Mouse (Mus musculus) hindbrain, embryonic 15.5 days (tissue): ENCODE measurements around the gene 4932438A13Rik. TPM values are rescaled to one million over a fixed set of nuclear protein-coding genes. Genes with fewer than 3 reads are reported as not detected.
A peak's percentile ranks its signal among the peaks of the same experiment; 100 is the strongest.

ENCODE experiments used
- ATAC-seq: fragments of 200-750 bp; cut with Nextera tagmentation; 2 replicates; pipeline ENCODE4 v1.8.0; 2017; ENCODE audit warnings: low read depth, moderate number of reproducible peaks, moderate TSS enrichment; ENCODE audit not compliant: low FRiP score
- H3K27ac ChIP-seq: fragments of 300-500 bp; sonication (generic); replicated peaks from 2 replicates; pipeline ENCODE4 v1.5.1; 2015; ENCODE audit warnings: mild to moderate bottlenecking, inconsistent platforms
- H3K27me3 ChIP-seq: fragments of 300-500 bp; sonication (generic); 2 replicates; pipeline ENCODE4 v1.6.1; 2015; ENCODE audit warnings: control low read depth, inconsistent platforms
- H3K36me3 ChIP-seq: fragments of 300-500 bp; sonication (generic); 2 replicates; pipeline ENCODE4 v1.6.1; 2015; ENCODE audit warnings: control low read depth, inconsistent platforms
- H3K4me1 ChIP-seq: fragments of 300-500 bp; sonication (generic); replicated peaks from 2 replicates; pipeline ENCODE4 v1.6.1; 2015; ENCODE audit warnings: control low read depth, inconsistent platforms
- H3K4me2 ChIP-seq: fragments of 300-500 bp; sonication (generic); 2 replicates; pipeline ENCODE4 v1.6.1; 2015; ENCODE audit warnings: moderate library complexity, mild to moderate bottlenecking, inconsistent platforms
- H3K4me3 ChIP-seq: fragments of 300-500 bp; sonication (generic); 2 replicates; pipeline ENCODE4 v1.5.1; 2015; ENCODE audit warnings: mild to moderate bottlenecking, inconsistent platforms
- H3K9ac ChIP-seq: fragments of 300-500 bp; sonication (generic); 2 replicates; pipeline ENCODE4 v1.6.1; 2015; ENCODE audit warnings: inconsistent platforms
- H3K9me3 ChIP-seq: fragments of 300-500 bp; sonication (generic); 2 replicates; pipeline ENCODE4 v1.6.1; 2016; ENCODE audit warnings: control low read depth, inconsistent platforms
- WGBS: fragments of 180-500 bp; shearing (Covaris S2); methylation state at CpG from one replicate; pipeline ENCODE4 v1.1.7; 2015; 5-methylcytosine and 5-hydroxymethylcytosine counted together
- polyA plus RNA-seq: library from polyadenylated mRNA; unstranded; fragments of >200 nt; fragmentation: Nextera tagmentation; extraction: Ambion mirVana; gene quantifications from 2 replicates; pipeline ENCODE4 v1.2.1, GENCODE M21; 2015

Gene 4932438A13Rik
- polyA plus RNA-seq, 1 experiment from 2014 or later, result 82.2 TPM

GRCm38 (mm10) chr3:36943706-36944105 is 80.8 kb downstream of the 4932438A13Rik start:
- no peaks in the 10 kb centered on the region for H3K4me1 ChIP-seq
- H3K36me3 ChIP-seq, result peaks cover 25% of the 10 kb centered on the region
- no peaks in the 10 kb centered on the region for H3K27me3 ChIP-seq
- no peak overlapping the region for H3K4me2 ChIP-seq
- H3K27ac ChIP-seq, result no peak overlapping the region
- ATAC-seq, result no peak
- no peak overlapping the region for H3K9ac ChIP-seq
- no peaks in the 10 kb centered on the region for H3K9me3 ChIP-seq
- no peak overlapping the region for H3K4me3 ChIP-seq

GRCm38 (mm10) chr3:37037979-37038378 is 175.1 kb downstream of the 4932438A13Rik start:
- H3K36me3 ChIP-seq, result peaks cover 64% of the 10 kb centered on the region
- no peaks in the 10 kb centered on the region for H3K4me1 ChIP-seq
- no peaks in the 10 kb centered on the region for H3K9me3 ChIP-seq
- ATAC-seq, result no peak
- no peak overlapping the region for H3K9ac ChIP-seq
- no peak overlapping the region for H3K4me2 ChIP-seq
- WGBS, result 85% methylated on average over 2 of the region's 2 CpGs
- no peak overlapping the region for H3K4me3 ChIP-seq
- H3K27me3 ChIP-seq, result no peaks in the 10 kb centered on the region
- H3K27ac ChIP-seq, result no peak overlapping the region

- H3K4me1 ChIP-seq, result no peaks in the 10 kb centered on the region
- H3K27ac ChIP-seq, result no peak overlapping the region
- no peak for ATAC-seq
- H3K9me3 ChIP-seq, result no peaks in the 10 kb centered on the region
- H3K36me3 ChIP-seq, result peaks cover 74% of the 10 kb centered on the region
- no peak overlapping the region for H3K9ac ChIP-seq
- no peak overlapping the region for H3K4me3 ChIP-seq
- H3K4me2 ChIP-seq, result no peak overlapping the region
- no peaks in the 10 kb centered on the region for H3K27me3 ChIP-seq
Measured at GRCm38 (mm10) chr3:37039811-37040210, 176.9 kb downstream of the 4932438A13Rik start.

GRCm38 (mm10) chr3:37051491-37051890 is 188.6 kb downstream of the 4932438A13Rik start:
- H3K4me2 ChIP-seq, result no peak overlapping the region
- H3K4me1 ChIP-seq, result no peaks in the 10 kb centered on the region
- no peak overlapping the region for H3K27ac ChIP-seq
- 94% methylated on average over 1 of the region's 1 CpGs for WGBS
- no peaks in the 10 kb centered on the region for H3K9me3 ChIP-seq
- no peak overlapping the region for H3K9ac ChIP-seq
- no peak for ATAC-seq
- H3K36me3 ChIP-seq, result peaks cover 39% of the 10 kb centered on the region
- no peak overlapping the region for H3K4me3 ChIP-seq
- no peaks in the 10 kb centered on the region for H3K27me3 ChIP-seq

GRCm38 (mm10) chr3:37063406-37063805 is 200.5 kb downstream of the 4932438A13Rik start, which contains the start of gene Adad1:
Gene Adad1 (plus strand): TSS chr3:37063527.
- Histone ChIP-seq H3K27me3 (no peaks in the 10 kb centered on the region), H3K27ac (no peak within 1 kb of the TSS), H3K4me1 (no peaks in the 10 kb centered on the region), H3K4me3 (peak within 1 kb of the TSS; percentile 15), H3K4me2 (peak within 1 kb of the TSS; percentile 41), H3K36me3 (no peaks in the 10 kb centered on the region), H3K9me3 (peaks cover 10% of the 10 kb centered on the region; the same call in 1 of the 2 replicates), H3K9ac (no peak within 1 kb of the TSS)
- 64% methylated on average over 38 of the region's 39 CpGs for WGBS
- no peak; the same call in 1 of the 2 replicates for ATAC-seq

- H3K9me3 ChIP-seq, result no peaks in the 10 kb centered on the region
- H3K4me1 ChIP-seq, result no peaks in the 10 kb centered on the region
- H3K27ac ChIP-seq, result no peak overlapping the region
- H3K4me2 ChIP-seq, result no peak overlapping the region
- no peak overlapping the region for H3K4me3 ChIP-seq
- no peak for ATAC-seq
- H3K9ac ChIP-seq, result no peak overlapping the region
- H3K36me3 ChIP-seq, result no peaks in the 10 kb centered on the region
- H3K27me3 ChIP-seq, result no peaks in the 10 kb centered on the region
Measured at GRCm38 (mm10) chr3:37073211-37073610, 210.3 kb downstream of the 4932438A13Rik start.

GRCm38 (mm10) chr3:37084860-37085259 is 222.0 kb downstream of the 4932438A13Rik start:
- Histone ChIP-seq H3K27me3 (no peaks in the 10 kb centered on the region), H3K9me3 (no peaks in the 10 kb centered on the region), H3K4me2 (no peak overlapping the region), H3K4me3 (no peak overlapping the region), H3K27ac (no peak overlapping the region), H3K9ac (no peak overlapping the region), H3K36me3 (no peaks in the 10 kb centered on the region), H3K4me1 (no peaks in the 10 kb centered on the region)
- no peak for ATAC-seq
- 89% methylated on average over 4 of the region's 4 CpGs for WGBS

- ATAC-seq, result no peak
Measured at GRCm38 (mm10) chr3:37090721-37091120, 227.8 kb downstream of the 4932438A13Rik start.

More at GRCm38 (mm10) chr3:37090721-37091120, 227.8 kb downstream of the 4932438A13Rik start:
- Histone ChIP-seq H3K4me2 (no peak overlapping the region), H3K27ac (no peak overlapping the region), H3K36me3 (no peaks in the 10 kb centered on the region), H3K27me3 (no peaks in the 10 kb centered on the region), H3K4me3 (no peak overlapping the region), H3K4me1 (no peaks in the 10 kb centered on the region), H3K9ac (no peak overlapping the region), H3K9me3 (no peaks in the 10 kb centered on the region)

Other genes starting within 250 kb of the 4932438A13Rik start
- gene Bbs7, start 249.6 kb upstream of the 4932438A13Rik start, polyA plus RNA-seq, result 23.2 TPM in 2 replicates
- 13.4 and 13.9 TPM in 2 replicates for gene Trpc3, start 172.9 kb upstream of the 4932438A13Rik start, polyA plus RNA-seq
- 0.33 and 0.47 TPM in 2 replicates for gene Adad1, start 200.4 kb downstream of the 4932438A13Rik start, polyA plus RNA-seq